In genomic region chr1:131278606-131279455, GRCm38 (mm10) we compare ENCODE assay signal across 8 mouse cellular contexts. TPM values are rescaled to one million over a fixed set of nuclear protein-coding genes. Genes with fewer than 3 reads are reported as not detected.
DNase-seq lines count a peak whose midpoint lies in the region; ATAC-seq and TF ChIP-seq lines count a peak whose summit lies in the region.

No protein-coding gene starts in this region.

- H3K9me3 ChIP-seq in forebrain, embryonic 13.5 days (replicated peaks): no peaks in the 10 kb centered on the region
- H3K9me3 ChIP-seq in forebrain, embryonic 14.5 days (replicated peaks; ENCODE audit: control insufficient read depth, low read length): no peaks in the 10 kb centered on the region
- H3K9me3 ChIP-seq in liver, embryonic 11.5 days (ENCODE audit: control insufficient read depth, low read length): no peaks in the 10 kb centered on the region

- no peak for ATAC-seq in forebrain, embryonic 13.5 days
- no peak for ATAC-seq in forebrain, embryonic 14.5 days
- ATAC-seq in liver, embryonic 11.5 days (replicated peaks; ENCODE audit: low FRiP score): no peak

- no peak overlapping the region for H3K4me3 ChIP-seq in forebrain, embryonic 13.5 days
- H3K4me3 ChIP-seq in forebrain, embryonic 14.5 days (ENCODE audit: low read depth, low read length): no peak overlapping the region
- H3K4me3 ChIP-seq in testis, adult 2 months (ENCODE audit: control insufficient read depth, low read depth, low read length): peak overlapping the region; percentile 31; the same call in 1 of the 2 replicates
- peak overlapping the region; percentile 21; the same call in 1 of the 2 replicates for H3K4me3 ChIP-seq in liver, embryonic 11.5 days (ENCODE audit: low read depth, low read length)

- no peak for TF ChIP-seq CTCF in testis, adult 2 months (IDR thresholded peaks at IDR 0.05; ENCODE audit: control insufficient read depth, insufficient read depth, insufficient replicate concordance, low read depth, low read length)

- no peak for DNase-seq in forebrain, embryonic 14.5 days (ENCODE audit: low spot score)
- no peak for DNase-seq in testis, postnatal 14 days (ENCODE audit: low spot score)
- DNase-seq in liver, embryonic 11.5 days (ENCODE audit: low spot score): no peak
- DNase-seq in right cerebral cortex, postnatal 36 days (ENCODE audit: low spot score in 2 of 2): no peak
- DNase-seq in cerebellum, adult 18-20 months: no peak
- DNase-seq in left cerebral cortex, postnatal 36 days (ENCODE audit: low spot score in 2 of 2): no peak

- no peak overlapping the region for H3K4me2 ChIP-seq in forebrain, embryonic 13.5 days
- H3K4me2 ChIP-seq in forebrain, embryonic 14.5 days (ENCODE audit: low read length): no peak overlapping the region
- peak overlapping the region; percentile 49 for H3K4me2 ChIP-seq in liver, embryonic 11.5 days

- H3K27ac ChIP-seq in forebrain, embryonic 13.5 days: no peak overlapping the region
- H3K27ac ChIP-seq in forebrain, embryonic 14.5 days (ENCODE audit: low read depth, low read length): no peak overlapping the region
- H3K27ac ChIP-seq in testis, adult 2 months (ENCODE audit: control insufficient read depth, insufficient read depth, low read depth, low read length): no peak overlapping the region
- no peak overlapping the region for H3K27ac ChIP-seq in liver, embryonic 11.5 days (ENCODE audit: low read depth, low read length)

- 0 out of 2 replicates have a peak overlapping the region, but pooled peaks have one; percentile 8 for H3K9ac ChIP-seq in forebrain, embryonic 13.5 days
- H3K9ac ChIP-seq in forebrain, embryonic 14.5 days (ENCODE audit: low read length): no peak overlapping the region
- H3K9ac ChIP-seq in liver, embryonic 11.5 days (ENCODE audit: low read depth, low read length): no peak overlapping the region

- intact Hi-C loops in left cerebral cortex, postnatal 36 days (cut with DNase I): no loop called here

- no peak for TF ChIP-seq POLR2A in testis, adult 2 months (IDR thresholded peaks at IDR 0.05; ENCODE audit: control insufficient read depth, low read depth, low read length)

- no peaks in the 10 kb centered on the region for H3K36me3 ChIP-seq in forebrain, embryonic 13.5 days (ENCODE audit: poor library complexity, severe bottlenecking)
- H3K36me3 ChIP-seq in forebrain, embryonic 14.5 days (ENCODE audit: control insufficient read depth, insufficient read depth, low read length): no peaks in the 10 kb centered on the region
- H3K36me3 ChIP-seq in testis, adult 2 months (ENCODE audit: control insufficient read depth, insufficient read depth, low read length): no peaks in the 10 kb centered on the region
- no peaks in the 10 kb centered on the region for H3K36me3 ChIP-seq in liver, embryonic 11.5 days (ENCODE audit: control insufficient read depth, insufficient read depth, low read length)

- WGBS in forebrain, embryonic 13.5 days: 52% methylated on average over 8 of the region's 8 CpGs
- WGBS in forebrain, embryonic 14.5 days: 43% methylated on average over 8 of the region's 8 CpGs
- WGBS in liver, embryonic 11.5 days: 49% methylated on average over 8 of the region's 8 CpGs

- H3K27me3 ChIP-seq in forebrain, embryonic 13.5 days: no peaks in the 10 kb centered on the region
- H3K27me3 ChIP-seq in forebrain, embryonic 14.5 days (replicated peaks; ENCODE audit: control insufficient read depth, insufficient read depth, low read length): no peaks in the 10 kb centered on the region
- no peaks in the 10 kb centered on the region for H3K27me3 ChIP-seq in testis, adult 2 months (ENCODE audit: control insufficient read depth, insufficient read depth, low read length)
- no peaks in the 10 kb centered on the region for H3K27me3 ChIP-seq in liver, embryonic 11.5 days (replicated peaks; ENCODE audit: control insufficient read depth, insufficient read depth, low read length)

- no peaks in the 10 kb centered on the region for H3K4me1 ChIP-seq in forebrain, embryonic 13.5 days
- no peaks in the 10 kb centered on the region for H3K4me1 ChIP-seq in forebrain, embryonic 14.5 days (ENCODE audit: control insufficient read depth, insufficient read depth, low read length)
- peaks cover 5% of the 10 kb centered on the region for H3K4me1 ChIP-seq in testis, adult 2 months (ENCODE audit: control insufficient read depth, insufficient read depth, low read length)
- peaks cover 7% of the 10 kb centered on the region; the same call in 1 of the 2 replicates for H3K4me1 ChIP-seq in liver, embryonic 11.5 days (replicated peaks; ENCODE audit: control insufficient read depth, insufficient read depth, low read length)

RNA-seq across cellular contexts. Expression of gene Ikbke, which starts 0.6 kb away (rescaled TPM):
- 0.21 and 0.39 TPM in 2 replicates for polyA plus RNA-seq in forebrain, embryonic 13.5 days (2015; fragmentation: Nextera tagmentation; extraction: Ambion mirVana)
- 0.29 and 0.72 TPM in 2 replicates for polyA plus RNA-seq in forebrain, embryonic 14.5 days (2014; fragmentation: Nextera tagmentation; extraction: Ambion mirVana)
- polyA plus RNA-seq in testis, adult 2 months (2012; rRNA removed): 1.4 and 1.9 TPM in 2 replicates
- polyA plus RNA-seq in liver, embryonic 11.5 days (2014; fragmentation: Nextera tagmentation; extraction: Ambion mirVana): 3.9 and 4.7 TPM in 2 replicates
- 1 to 10 TPM in 1 of 2 experiments, under 1 TPM in 1; 0.69 to 2.5 TPM for total RNA-seq in left cerebral cortex, postnatal 36 days (2021)

RNA-seq across cellular contexts. Expression of gene Rassf5, which starts 33.8 kb away (rescaled TPM):
- polyA plus RNA-seq in forebrain, embryonic 13.5 days (2015; fragmentation: Nextera tagmentation; extraction: Ambion mirVana): 0.98 and 1.1 TPM in 2 replicates
- 1.0 and 1.2 TPM in 2 replicates for polyA plus RNA-seq in forebrain, embryonic 14.5 days (2014; fragmentation: Nextera tagmentation; extraction: Ambion mirVana)
- polyA plus RNA-seq in testis, adult 2 months (2012; rRNA removed): 1.1 and 1.5 TPM in 2 replicates
- 3.7 and 4.1 TPM in 2 replicates for polyA plus RNA-seq in liver, embryonic 11.5 days (2014; fragmentation: Nextera tagmentation; extraction: Ambion mirVana)
- 10 to 100 TPM; 24.6 to 31.7 TPM for total RNA-seq in left cerebral cortex, postnatal 36 days (2021)

Comparison
In these comparisons a context has a peak if more than half of its experiments do, and no peak if none do; other contexts are left out.
1. H3K4me3 ChIP-seq: peak in testis, adult 2 months (single experiment) and liver, embryonic 11.5 days (single experiment); none in forebrain, embryonic 13.5 days (single experiment) and forebrain, embryonic 14.5 days (single experiment).